Mouse (Mus musculus): Measurements from ENCODE around the gene Itih3. TPM values are rescaled to one million over a fixed set of nuclear protein-coding genes. Genes with fewer than 3 reads are reported as not detected.

The Itih3 gene
- 74.1 and 74.2 TPM in 2 replicates for polyA plus RNA-seq (2016; fragmentation: Nextera tagmentation; extraction: Ambion mirVana)

DNA sequence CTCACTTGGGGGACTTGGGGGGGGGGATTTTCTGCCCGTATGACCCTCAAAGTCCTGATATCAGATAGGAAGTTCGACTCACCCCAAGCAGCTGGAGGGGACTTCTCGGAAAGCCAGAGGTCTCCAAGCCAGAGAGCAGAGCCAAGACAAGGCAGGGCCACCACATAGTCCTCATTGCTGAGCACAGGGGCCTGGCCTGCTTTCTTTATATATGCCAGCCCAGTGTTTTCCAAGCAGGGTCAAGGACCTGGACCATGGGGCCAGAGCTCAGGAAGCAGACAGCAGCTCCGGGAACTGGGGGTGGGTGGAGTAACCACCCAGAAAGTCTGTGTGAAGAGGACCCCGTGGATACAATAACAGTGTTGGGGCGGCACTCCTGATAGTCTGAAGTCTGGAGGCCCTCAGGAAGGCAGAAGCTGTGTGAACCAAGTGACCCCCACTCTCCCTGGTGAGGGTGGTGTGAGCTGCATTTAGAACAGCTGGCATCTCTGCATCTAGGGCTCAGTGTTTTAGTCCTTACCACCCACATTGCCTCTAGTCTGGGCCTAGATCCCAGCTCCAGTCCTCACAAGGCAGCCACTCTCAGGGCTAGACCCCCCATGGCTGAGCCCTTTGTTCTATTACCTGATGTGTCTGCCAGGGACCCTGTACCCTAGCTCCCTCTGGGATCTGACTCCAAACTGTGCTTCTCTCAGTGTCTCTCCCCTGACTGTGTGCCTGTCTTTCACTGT lies at the start of gene Itih3:
Gene Itih3, minus strand, starts transcription at position 386 of the 731 bp plus-strand sequence.
- no peaks in the 10 kb centered on the region for H3K36me3 ChIP-seq
- H3K4me3 ChIP-seq, result no peak within 1 kb of the TSS
- H3K4me1 ChIP-seq, result 0 out of 2 replicates have a peak, but pooled peaks cover 17% of the 10 kb centered on the region
- ATAC-seq, result peak; percentile 64
- 48% methylated on average over 6 of the region's 6 CpGs for WGBS (ENCODE audit: insufficient replicate concordance)
- no peaks in the 10 kb centered on the region for H3K9me3 ChIP-seq (replicated peaks)
- peak within 1 kb of the TSS; percentile 21 for H3K4me2 ChIP-seq
- no peak within 1 kb of the TSS for H3K9ac ChIP-seq
- H3K27me3 ChIP-seq (replicated peaks), result no peaks in the 10 kb centered on the region
- H3K27ac ChIP-seq, result peak within 1 kb of the TSS; percentile 42

DNA sequence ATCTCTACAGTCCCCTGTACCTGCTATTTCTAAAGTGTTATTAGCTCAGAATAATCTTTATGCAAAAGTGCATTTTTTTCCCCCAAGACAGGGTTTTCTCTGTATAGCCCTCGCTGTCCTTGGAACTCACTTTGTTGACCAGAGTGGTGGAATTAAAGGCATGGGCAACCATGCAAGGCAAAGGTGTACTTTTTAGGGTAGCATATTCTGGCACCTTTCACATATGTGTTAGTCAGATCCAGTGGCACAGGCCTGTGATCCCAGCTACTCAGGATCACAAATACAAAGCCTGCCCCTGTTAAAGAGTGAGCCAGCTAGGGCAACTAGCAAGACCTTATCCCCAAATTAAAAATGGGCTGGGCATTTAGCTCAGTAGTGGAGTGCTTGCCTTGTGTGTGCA lies 36.8 kb upstream of the Itih3 start:
- Histone ChIP-seq H3K4me2 (no peak overlapping the region), H3K9ac (no peak overlapping the region), H3K9me3 (replicated peaks) (no peaks in the 10 kb centered on the region), H3K36me3 (peaks cover 15% of the 10 kb centered on the region; the same call in 1 of the 2 replicates), H3K27me3 (replicated peaks) (no peaks in the 10 kb centered on the region), H3K27ac (no peak overlapping the region), H3K4me3 (no peak overlapping the region), H3K4me1 (no peaks in the 10 kb centered on the region; the same call in 1 of the 2 replicates)
- ATAC-seq, result no peak
- 76% methylated on average over 1 of the region's 1 CpGs for WGBS (ENCODE audit: insufficient replicate concordance)

DNA sequence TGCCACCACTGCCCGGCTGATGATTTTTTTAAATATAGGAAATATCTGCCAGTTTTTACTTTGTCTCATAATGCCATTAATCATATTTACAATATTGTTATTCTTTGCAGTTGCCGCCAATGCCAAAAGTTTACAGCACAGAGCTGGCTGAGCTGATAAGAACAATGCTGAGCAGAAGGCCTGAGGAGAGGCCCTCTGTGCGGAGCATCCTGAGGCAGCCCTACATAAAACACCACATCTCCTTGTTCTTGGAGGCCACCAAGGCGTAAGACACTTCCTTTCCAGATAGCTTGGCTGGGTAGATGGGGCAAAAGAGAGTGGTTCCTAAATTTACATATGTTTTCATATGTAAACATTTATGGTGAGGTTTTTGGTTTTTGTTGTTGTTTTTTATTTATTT lies 35.5 kb upstream of the Itih3 start:
- no peak for ATAC-seq
- Histone ChIP-seq H3K9ac (no peak overlapping the region), H3K4me2 (no peak overlapping the region), H3K36me3 (peaks cover 22% of the 10 kb centered on the region; the same call in 1 of the 2 replicates), H3K9me3 (replicated peaks) (no peaks in the 10 kb centered on the region), H3K4me1 (no peaks in the 10 kb centered on the region; the same call in 1 of the 2 replicates), H3K27me3 (replicated peaks) (no peaks in the 10 kb centered on the region), H3K27ac (no peak overlapping the region), H3K4me3 (no peak overlapping the region)
- 71% methylated on average over 4 of the region's 4 CpGs for WGBS (ENCODE audit: insufficient replicate concordance)

DNA sequence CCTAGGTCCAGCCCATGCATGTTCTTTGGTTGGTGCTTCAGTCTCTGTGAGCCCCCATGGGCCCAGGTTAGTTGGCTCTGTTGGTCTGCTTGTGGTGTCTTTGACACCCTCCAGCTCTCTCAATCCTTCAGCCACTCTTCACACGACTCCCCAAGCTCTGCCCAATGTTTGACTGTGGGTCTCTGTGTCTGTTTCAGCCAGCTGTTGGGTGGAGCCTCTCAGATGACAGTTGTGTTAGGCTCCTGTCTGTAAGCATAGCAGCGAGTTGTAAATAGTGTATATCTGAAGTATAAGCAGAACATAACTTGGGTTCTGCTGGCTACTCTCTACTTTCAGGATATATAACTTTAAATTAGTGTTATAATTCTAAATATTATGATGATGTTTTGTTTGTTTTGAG lies 35.0 kb upstream of the Itih3 start:
- peaks cover 22% of the 10 kb centered on the region; the same call in 1 of the 2 replicates for H3K36me3 ChIP-seq
- no peak overlapping the region for H3K4me2 ChIP-seq
- H3K9me3 ChIP-seq (replicated peaks), result no peaks in the 10 kb centered on the region
- no peaks in the 10 kb centered on the region; the same call in 1 of the 2 replicates for H3K4me1 ChIP-seq
- H3K4me3 ChIP-seq, result no peak overlapping the region
- ATAC-seq, result no peak
- 0 out of 2 replicates have a peak overlapping the region, but pooled peaks have one; percentile 1 for H3K27ac ChIP-seq
- WGBS (ENCODE audit: insufficient replicate concordance), result 58% methylated on average over 2 of the region's 2 CpGs
- H3K9ac ChIP-seq, result no peak overlapping the region
- H3K27me3 ChIP-seq (replicated peaks), result no peaks in the 10 kb centered on the region

DNA sequence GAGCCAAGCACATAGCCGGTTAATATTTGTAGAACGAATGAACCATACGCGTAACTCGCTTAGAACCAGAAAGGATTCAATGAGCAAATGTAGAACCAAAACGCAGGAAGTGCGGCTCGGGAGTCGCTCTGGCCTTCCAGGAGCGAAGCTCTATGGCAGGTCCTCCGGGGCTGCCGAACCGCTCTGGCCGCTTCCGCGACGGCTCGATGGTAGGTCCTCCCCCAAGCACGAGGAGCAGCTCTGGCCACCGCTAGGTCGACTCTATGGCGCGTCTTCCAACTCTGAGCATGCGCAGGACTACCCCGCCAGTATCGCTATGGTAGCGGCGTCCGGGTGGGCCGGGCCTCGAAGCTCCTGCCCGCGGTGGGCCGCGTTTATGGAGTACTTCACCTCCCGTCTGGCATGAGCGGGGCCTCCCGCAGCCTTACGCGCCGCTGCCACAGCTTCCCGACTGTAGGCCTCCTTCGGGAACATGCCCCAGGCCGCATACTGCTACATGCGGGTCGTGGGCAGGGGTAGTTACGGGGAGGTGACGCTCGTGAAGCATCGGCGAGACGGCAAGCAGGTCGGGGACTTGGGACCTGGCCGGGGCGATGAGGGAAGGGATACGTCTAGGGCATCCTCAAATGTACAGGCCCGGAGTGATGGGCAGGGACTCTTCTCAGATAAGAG lies 27.7 kb upstream of the Itih3 start, which contains the start of gene Nek4:
Gene Nek4, plus strand, starts transcription at position 224 of the 672 bp plus-strand sequence.
- ATAC-seq, result peak; percentile 99
- H3K4me1 ChIP-seq, result peaks cover 19% of the 10 kb centered on the region
- peak within 1 kb of the TSS; percentile 83 for H3K4me3 ChIP-seq
- peaks cover 3% of the 10 kb centered on the region for H3K27me3 ChIP-seq (replicated peaks)
- under 1% methylated on average over 57 of the region's 57 CpGs for WGBS (ENCODE audit: insufficient replicate concordance)
- peak within 1 kb of the TSS; percentile 84 for H3K9ac ChIP-seq
- peak within 1 kb of the TSS; percentile 97 for H3K4me2 ChIP-seq
- H3K9me3 ChIP-seq (replicated peaks), result no peaks in the 10 kb centered on the region
- peaks cover 9% of the 10 kb centered on the region; the same call in 1 of the 2 replicates for H3K36me3 ChIP-seq
- H3K27ac ChIP-seq, result peak within 1 kb of the TSS; percentile 78

DNA sequence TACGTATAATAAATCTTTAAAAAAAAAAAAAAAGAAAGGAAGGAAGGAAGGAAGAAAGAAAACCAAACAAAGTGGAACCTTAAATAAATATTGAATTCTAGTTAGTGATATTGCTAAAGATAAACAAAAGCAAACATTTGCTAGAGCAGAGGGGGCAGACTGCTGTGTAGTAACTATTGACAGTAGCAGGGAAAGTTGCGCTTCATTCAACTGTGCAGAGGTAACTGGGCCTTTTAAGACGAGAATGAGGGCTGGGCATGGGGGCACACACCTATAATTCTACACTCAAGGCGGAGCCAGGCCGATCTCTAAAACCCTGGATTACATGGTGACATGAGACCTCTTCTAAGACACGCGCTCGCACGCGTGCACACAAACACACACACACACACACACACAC lies 26.4 kb upstream of the Itih3 start:
- Histone ChIP-seq H3K9me3 (replicated peaks) (no peaks in the 10 kb centered on the region), H3K4me1 (peaks cover 19% of the 10 kb centered on the region), H3K27me3 (replicated peaks) (peaks cover 12% of the 10 kb centered on the region), H3K4me2 (no peak overlapping the region; the same call in 1 of the 2 replicates), H3K27ac (0 out of 2 replicates have a peak overlapping the region, but pooled peaks have one; percentile 56), H3K9ac (no peak overlapping the region), H3K4me3 (no peak overlapping the region), H3K36me3 (peaks cover 5% of the 10 kb centered on the region; the same call in 1 of the 2 replicates)
- 90% methylated on average over 10 of the region's 10 CpGs for WGBS (ENCODE audit: insufficient replicate concordance)
- no peak for ATAC-seq

DNA sequence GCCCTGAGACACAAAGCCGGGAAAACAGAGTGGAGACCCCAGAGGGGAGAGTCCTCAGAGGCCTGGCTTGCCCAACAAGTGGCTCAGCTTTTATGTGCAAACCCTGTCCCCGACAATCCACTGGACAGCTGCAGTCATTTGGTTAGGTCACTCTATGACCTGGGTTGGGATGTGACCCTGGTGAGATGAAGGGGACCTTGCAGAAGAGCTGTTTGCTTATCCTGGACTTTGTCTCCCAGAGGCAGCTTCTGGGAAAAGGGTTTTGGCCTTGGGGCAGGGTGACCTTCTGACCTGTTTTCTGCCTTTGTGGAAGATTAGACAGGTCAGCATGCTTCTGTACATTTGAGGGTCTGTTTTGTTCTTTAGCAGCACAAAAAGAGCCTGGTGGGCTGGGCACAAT lies 21.2 kb upstream of the Itih3 start:
- Histone ChIP-seq H3K4me3 (no peak overlapping the region), H3K9me3 (replicated peaks) (no peaks in the 10 kb centered on the region), H3K4me2 (no peak overlapping the region), H3K4me1 (0 out of 2 replicates have a peak, but pooled peaks cover 5% of the 10 kb centered on the region), H3K9ac (no peak overlapping the region), H3K36me3 (no peaks in the 10 kb centered on the region), H3K27me3 (replicated peaks) (peaks cover 16% of the 10 kb centered on the region), H3K27ac (peak overlapping the region; percentile 68)
- 60% methylated on average over 2 of the region's 2 CpGs for WGBS (ENCODE audit: insufficient replicate concordance)
- ATAC-seq, result peak; percentile 73

DNA sequence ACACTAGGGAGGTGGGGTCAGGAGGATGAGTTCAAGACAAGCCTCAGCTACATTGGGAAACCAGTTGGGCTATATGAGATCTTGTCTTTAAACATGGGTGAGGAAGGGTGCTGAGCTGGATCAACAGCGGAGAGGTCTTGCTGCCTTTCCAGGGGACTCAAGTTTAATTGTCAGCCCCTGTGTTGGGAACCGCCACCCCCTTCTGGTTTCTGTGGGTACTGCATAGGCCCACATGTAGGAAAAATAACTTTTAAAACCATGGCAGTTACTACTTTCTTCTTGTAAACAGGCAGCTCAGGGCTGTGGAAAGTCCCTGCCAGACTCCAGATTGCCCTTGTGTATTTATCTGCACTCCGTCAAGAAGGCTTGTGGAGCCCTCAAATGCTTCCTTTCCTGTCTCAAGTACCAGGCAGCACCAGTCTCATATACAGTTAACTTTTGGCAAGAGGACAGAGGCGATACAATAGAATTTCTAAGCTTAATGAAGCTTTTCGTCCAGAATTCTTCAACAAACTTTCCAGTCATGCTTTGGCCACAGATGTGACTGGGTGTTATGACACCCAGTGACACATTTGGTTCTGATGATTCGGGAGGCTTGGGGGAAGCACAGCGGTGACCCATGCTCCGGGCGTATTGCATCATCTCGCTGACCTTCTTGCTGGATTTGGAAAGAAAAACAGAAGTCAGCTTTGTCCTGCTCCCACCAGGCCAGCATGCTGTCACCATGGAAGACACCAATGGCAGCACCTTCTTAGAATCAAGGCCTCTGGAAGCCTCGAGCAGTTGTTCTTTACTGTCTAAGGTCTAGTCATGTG lies 20.5 kb upstream of the Itih3 start:
- no peak overlapping the region for H3K4me2 ChIP-seq
- H3K27ac ChIP-seq, result peak overlapping the region; percentile 68

DNA sequence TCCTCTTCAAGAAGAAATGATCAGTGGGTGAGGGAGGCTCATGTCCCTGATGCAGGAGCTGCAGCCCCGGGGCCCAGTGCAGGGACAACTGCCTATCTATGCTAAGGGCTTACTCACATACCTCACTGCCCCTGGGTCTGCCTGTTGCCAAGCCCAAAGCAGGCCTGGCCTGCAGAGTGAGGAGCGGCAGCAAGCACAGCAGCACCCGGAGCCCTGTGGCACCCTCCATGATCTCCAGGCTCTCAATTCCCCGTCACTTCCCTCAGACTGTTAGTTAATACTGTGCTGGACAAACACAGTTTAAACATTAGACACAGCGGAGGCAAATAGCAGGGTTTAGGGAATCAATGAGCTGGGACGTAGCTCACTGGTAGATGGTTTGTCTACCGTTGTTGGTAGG lies 19.5 kb upstream of the Itih3 start, which contains the start of gene Itih1:
Gene Itih1, minus strand, starts transcription at position 252 of the 400 bp plus-strand sequence.
- 0 out of 2 replicates have a peak, but pooled peaks cover 5% of the 10 kb centered on the region for H3K4me1 ChIP-seq
- H3K27me3 ChIP-seq (replicated peaks), result peaks cover 16% of the 10 kb centered on the region
- H3K4me2 ChIP-seq, result peak within 1 kb of the TSS; percentile 36
- ATAC-seq, result peak; percentile 26; the same call in 1 of the 2 replicates
- peak within 1 kb of the TSS; percentile 4; the same call in 1 of the 2 replicates for H3K4me3 ChIP-seq
- 58% methylated on average over 7 of the region's 7 CpGs for WGBS (ENCODE audit: insufficient replicate concordance)
- peak within 1 kb of the TSS; percentile 68 for H3K27ac ChIP-seq
- H3K9me3 ChIP-seq (replicated peaks), result no peaks in the 10 kb centered on the region
- no peak within 1 kb of the TSS for H3K9ac ChIP-seq
- H3K36me3 ChIP-seq, result no peaks in the 10 kb centered on the region

More for the DNA sequence above, 20.5 kb upstream of the Itih3 start:
- no peaks in the 10 kb centered on the region for H3K36me3 ChIP-seq
- no peak overlapping the region for H3K4me3 ChIP-seq
- 0 out of 2 replicates have a peak, but pooled peaks cover 5% of the 10 kb centered on the region for H3K4me1 ChIP-seq
- WGBS (ENCODE audit: insufficient replicate concordance), result 53% methylated on average over 11 of the region's 11 CpGs
- H3K9ac ChIP-seq, result no peak overlapping the region
- peaks cover 16% of the 10 kb centered on the region for H3K27me3 ChIP-seq (replicated peaks)
- peak; percentile 33; the same call in 1 of the 2 replicates for ATAC-seq
- no peaks in the 10 kb centered on the region for H3K9me3 ChIP-seq (replicated peaks)

DNA sequence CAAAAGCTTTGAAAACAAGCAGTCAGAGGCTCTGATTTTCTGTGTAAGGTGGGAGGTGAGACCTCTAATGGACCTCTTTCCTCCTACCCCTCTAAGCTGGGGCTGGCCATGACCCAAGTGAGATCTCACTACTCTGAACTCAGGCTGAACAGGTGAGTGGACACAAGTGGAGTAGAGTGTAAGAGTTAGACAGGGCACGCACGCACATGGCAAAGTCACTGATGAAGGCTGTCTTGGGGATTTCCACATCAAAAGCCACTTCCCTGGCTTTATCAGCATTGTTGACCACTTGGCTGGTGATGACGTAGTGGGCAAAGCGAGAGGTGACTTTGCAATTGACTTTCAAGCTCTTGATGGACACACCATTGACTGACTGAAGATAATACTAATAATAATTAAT lies 18.7 kb upstream of the Itih3 start:
- no peaks in the 10 kb centered on the region for H3K36me3 ChIP-seq
- H3K27me3 ChIP-seq (replicated peaks), result peaks cover 16% of the 10 kb centered on the region
- no peak overlapping the region for H3K4me3 ChIP-seq
- WGBS (ENCODE audit: insufficient replicate concordance), result 61% methylated on average over 4 of the region's 4 CpGs
- no peak for ATAC-seq
- no peak overlapping the region for H3K27ac ChIP-seq
- H3K9me3 ChIP-seq (replicated peaks), result no peaks in the 10 kb centered on the region
- 0 out of 2 replicates have a peak, but pooled peaks cover 5% of the 10 kb centered on the region for H3K4me1 ChIP-seq
- no peak overlapping the region for H3K9ac ChIP-seq
- no peak overlapping the region for H3K4me2 ChIP-seq

DNA sequence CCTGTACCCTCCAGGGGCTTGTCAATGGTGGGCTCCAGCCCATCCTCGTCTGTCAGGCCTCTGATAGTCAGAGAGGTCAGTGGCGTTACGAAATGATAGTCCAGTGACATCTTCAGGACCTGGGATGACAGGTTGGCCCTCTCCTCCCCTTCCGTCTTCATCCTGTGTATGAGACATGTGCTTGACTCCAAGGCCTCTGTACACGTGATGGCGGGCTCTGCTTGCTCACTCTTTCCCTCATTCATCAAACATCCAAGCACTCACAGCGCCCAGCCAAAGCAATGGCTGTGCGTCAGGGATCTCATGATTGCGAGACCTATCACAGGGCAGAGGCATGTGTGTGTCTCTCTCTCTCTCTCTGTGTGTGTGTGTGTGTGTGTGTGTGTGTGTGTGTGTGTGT lies 9.8 kb upstream of the Itih3 start:
- Histone ChIP-seq H3K4me1 (no peaks in the 10 kb centered on the region), H3K9me3 (replicated peaks) (no peaks in the 10 kb centered on the region), H3K27ac (no peak overlapping the region), H3K9ac (no peak overlapping the region), H3K27me3 (replicated peaks) (no peaks in the 10 kb centered on the region; the same call in 1 of the 2 replicates), H3K4me3 (no peak overlapping the region), H3K4me2 (no peak overlapping the region), H3K36me3 (no peaks in the 10 kb centered on the region)
- ATAC-seq, result no peak
- WGBS (ENCODE audit: insufficient replicate concordance), result 77% methylated on average over 9 of the region's 9 CpGs
